Mouse (Mus musculus): Measurements from ENCODE around the gene Fam124b. TPM values are rescaled to one million over a fixed set of nuclear protein-coding genes. Genes with fewer than 3 reads are reported as not detected.

The Fam124b gene
- polyA plus RNA-seq (2016; fragmentation: Nextera tagmentation; extraction: Ambion mirVana), result 0.11 and 0.31 TPM in 2 replicates

- Histone ChIP-seq H3K4me3 (no peak within 1 kb of the TSS), H3K4me2 (no peak within 1 kb of the TSS; the same call in 1 of the 2 replicates), H3K9ac (no peak within 1 kb of the TSS), H3K27me3 (replicated peaks) (no peaks in the 10 kb centered on the region), H3K27ac (ENCODE audit: poor library complexity, severe bottlenecking) (0 out of 2 replicates have a peak within 1 kb of the TSS, but pooled peaks have one; percentile 24), H3K4me1 (replicated peaks) (0 out of 2 replicates have a peak, but pooled peaks cover 11% of the 10 kb centered on the region), H3K9me3 (replicated peaks) (no peaks in the 10 kb centered on the region), H3K36me3 (no peaks in the 10 kb centered on the region)
- WGBS, result 51% methylated on average over 6 of the region's 6 CpGs
- peak; percentile 85 for ATAC-seq (ENCODE audit: insufficient number of reproducible peaks, low FRiP score)
These were observed at the start of gene Fam124b for GRCm38 (mm10) chr1:80218268-80218667. Gene Fam124b, minus strand, starts transcription at chr1:80218473.

- Histone ChIP-seq H3K27me3 (replicated peaks) (no peaks in the 10 kb centered on the region), H3K9ac (no peak overlapping the region), H3K9me3 (replicated peaks) (no peaks in the 10 kb centered on the region), H3K27ac (ENCODE audit: poor library complexity, severe bottlenecking) (no peak overlapping the region), H3K4me3 (no peak overlapping the region), H3K36me3 (peaks cover 7% of the 10 kb centered on the region; the same call in 1 of the 2 replicates), H3K4me2 (no peak overlapping the region), H3K4me1 (replicated peaks) (peaks cover 5% of the 10 kb centered on the region)
- no peak for ATAC-seq (ENCODE audit: insufficient number of reproducible peaks, low FRiP score)
- 86% methylated on average over 1 of the region's 1 CpGs for WGBS
These were observed 42.2 kb upstream of the Fam124b start for GRCm38 (mm10) chr1:80260443-80260842.

GRCm38 (mm10) chr1:80258632-80259031 lies 40.4 kb upstream of the Fam124b start:
- no peaks in the 10 kb centered on the region for H3K27me3 ChIP-seq (replicated peaks)
- no peaks in the 10 kb centered on the region for H3K36me3 ChIP-seq
- H3K4me2 ChIP-seq, result no peak overlapping the region
- H3K4me1 ChIP-seq (replicated peaks), result peaks cover 5% of the 10 kb centered on the region
- no peak overlapping the region for H3K9ac ChIP-seq
- H3K9me3 ChIP-seq (replicated peaks), result no peaks in the 10 kb centered on the region
- WGBS, result 71% methylated on average over 4 of the region's 4 CpGs
- H3K27ac ChIP-seq (ENCODE audit: poor library complexity, severe bottlenecking), result no peak overlapping the region
- H3K4me3 ChIP-seq, result no peak overlapping the region
- ATAC-seq (ENCODE audit: insufficient number of reproducible peaks, low FRiP score), result no peak

- H3K36me3 ChIP-seq, result no peaks in the 10 kb centered on the region
- H3K4me2 ChIP-seq, result no peak overlapping the region
- no peaks in the 10 kb centered on the region for H3K9me3 ChIP-seq (replicated peaks)
- no peak overlapping the region for H3K9ac ChIP-seq
- H3K27ac ChIP-seq (ENCODE audit: poor library complexity, severe bottlenecking), result no peak overlapping the region
- no peaks in the 10 kb centered on the region for H3K27me3 ChIP-seq (replicated peaks)
- no peaks in the 10 kb centered on the region for H3K4me1 ChIP-seq (replicated peaks)
- no peak for ATAC-seq (ENCODE audit: insufficient number of reproducible peaks, low FRiP score)
- H3K4me3 ChIP-seq, result no peak overlapping the region
These were observed 35.0 kb upstream of the Fam124b start for GRCm38 (mm10) chr1:80253309-80253708.

- Histone ChIP-seq H3K4me3 (no peak overlapping the region), H3K36me3 (no peaks in the 10 kb centered on the region), H3K9ac (no peak overlapping the region), H3K4me2 (no peak overlapping the region), H3K27ac (ENCODE audit: poor library complexity, severe bottlenecking) (no peak overlapping the region), H3K27me3 (replicated peaks) (no peaks in the 10 kb centered on the region), H3K4me1 (replicated peaks) (no peaks in the 10 kb centered on the region), H3K9me3 (replicated peaks) (no peaks in the 10 kb centered on the region)
- ATAC-seq (ENCODE audit: insufficient number of reproducible peaks, low FRiP score), result no peak
- 76% methylated on average over 5 of the region's 5 CpGs for WGBS
These were observed 32.0 kb upstream of the Fam124b start for GRCm38 (mm10) chr1:80250247-80250646.

- no peak overlapping the region for H3K9ac ChIP-seq
- no peaks in the 10 kb centered on the region for H3K9me3 ChIP-seq (replicated peaks)
- H3K36me3 ChIP-seq, result no peaks in the 10 kb centered on the region
- no peak overlapping the region for H3K4me2 ChIP-seq
- H3K4me3 ChIP-seq, result no peak overlapping the region
- H3K27me3 ChIP-seq (replicated peaks), result no peaks in the 10 kb centered on the region
- H3K27ac ChIP-seq (ENCODE audit: poor library complexity, severe bottlenecking), result no peak overlapping the region
- H3K4me1 ChIP-seq (replicated peaks), result no peaks in the 10 kb centered on the region
- ATAC-seq (ENCODE audit: insufficient number of reproducible peaks, low FRiP score), result no peak
These were observed 28.9 kb upstream of the Fam124b start for GRCm38 (mm10) chr1:80247131-80247530.

- Histone ChIP-seq H3K27ac (ENCODE audit: poor library complexity, severe bottlenecking) (no peak overlapping the region), H3K4me1 (replicated peaks) (no peaks in the 10 kb centered on the region), H3K9me3 (replicated peaks) (no peaks in the 10 kb centered on the region), H3K36me3 (no peaks in the 10 kb centered on the region), H3K4me3 (no peak overlapping the region), H3K9ac (no peak overlapping the region), H3K27me3 (replicated peaks) (no peaks in the 10 kb centered on the region), H3K4me2 (no peak overlapping the region)
- no peak for ATAC-seq (ENCODE audit: insufficient number of reproducible peaks, low FRiP score)
- WGBS, result 51% methylated on average over 3 of the region's 3 CpGs
These were observed 25.9 kb upstream of the Fam124b start for GRCm38 (mm10) chr1:80244123-80244522.

GRCm38 (mm10) chr1:80241579-80241978 lies 23.3 kb upstream of the Fam124b start:
- no peak overlapping the region for H3K4me3 ChIP-seq
- H3K9me3 ChIP-seq (replicated peaks), result no peaks in the 10 kb centered on the region
- H3K9ac ChIP-seq, result no peak overlapping the region
- no peaks in the 10 kb centered on the region for H3K27me3 ChIP-seq (replicated peaks)
- no peak overlapping the region for H3K4me2 ChIP-seq
- H3K4me1 ChIP-seq (replicated peaks), result no peaks in the 10 kb centered on the region
- H3K36me3 ChIP-seq, result no peaks in the 10 kb centered on the region
- ATAC-seq (ENCODE audit: insufficient number of reproducible peaks, low FRiP score), result no peak
- no peak overlapping the region for H3K27ac ChIP-seq (ENCODE audit: poor library complexity, severe bottlenecking)
- 85% methylated on average over 6 of the region's 6 CpGs for WGBS

GRCm38 (mm10) chr1:80240017-80240660 lies 21.9 kb upstream of the Fam124b start:
- no peak for ATAC-seq (ENCODE audit: insufficient number of reproducible peaks, low FRiP score)
- H3K36me3 ChIP-seq, result no peaks in the 10 kb centered on the region
- no peak overlapping the region for H3K4me3 ChIP-seq
- no peak overlapping the region for H3K4me2 ChIP-seq
- H3K27ac ChIP-seq (ENCODE audit: poor library complexity, severe bottlenecking), result no peak overlapping the region
- no peaks in the 10 kb centered on the region for H3K9me3 ChIP-seq (replicated peaks)
- WGBS, result 52% methylated on average over 12 of the region's 12 CpGs
- no peaks in the 10 kb centered on the region for H3K27me3 ChIP-seq (replicated peaks)
- no peak overlapping the region for H3K9ac ChIP-seq
- H3K4me1 ChIP-seq (replicated peaks), result no peaks in the 10 kb centered on the region

GRCm38 (mm10) chr1:80239481-80239880 lies 21.2 kb upstream of the Fam124b start:
- WGBS, result 69% methylated on average over 11 of the region's 11 CpGs
- no peaks in the 10 kb centered on the region for H3K4me1 ChIP-seq (replicated peaks)
- H3K4me2 ChIP-seq, result no peak overlapping the region

GRCm38 (mm10) chr1:80236951-80237702 lies 18.9 kb upstream of the Fam124b start:
- ATAC-seq (ENCODE audit: insufficient number of reproducible peaks, low FRiP score), result no peak
- H3K4me3 ChIP-seq, result no peak overlapping the region
- WGBS, result 60% methylated on average over 11 of the region's 11 CpGs
- no peak overlapping the region for H3K9ac ChIP-seq
- H3K4me1 ChIP-seq (replicated peaks), result no peaks in the 10 kb centered on the region
- H3K27ac ChIP-seq (ENCODE audit: poor library complexity, severe bottlenecking), result no peak overlapping the region
- H3K27me3 ChIP-seq (replicated peaks), result no peaks in the 10 kb centered on the region
- no peaks in the 10 kb centered on the region for H3K9me3 ChIP-seq (replicated peaks)
- no peak overlapping the region for H3K4me2 ChIP-seq
- H3K36me3 ChIP-seq, result no peaks in the 10 kb centered on the region

More at GRCm38 (mm10) chr1:80239481-80239880, 21.2 kb upstream of the Fam124b start:
- ATAC-seq (ENCODE audit: insufficient number of reproducible peaks, low FRiP score), result no peak
- no peaks in the 10 kb centered on the region for H3K36me3 ChIP-seq
- no peak overlapping the region for H3K27ac ChIP-seq (ENCODE audit: poor library complexity, severe bottlenecking)
- no peak overlapping the region for H3K9ac ChIP-seq
- H3K27me3 ChIP-seq (replicated peaks), result no peaks in the 10 kb centered on the region
- H3K9me3 ChIP-seq (replicated peaks), result no peaks in the 10 kb centered on the region
- no peak overlapping the region for H3K4me3 ChIP-seq

Data from heart, embryonic 12.5 days (tissue).